Mouse (Mus musculus) embryonic fibroblast, embryonic 13.5 days (primary cell): ENCODE data around the gene Pigo. TPM values are rescaled to one million over a fixed set of nuclear protein-coding genes. Genes with fewer than 3 reads are reported as not detected.
A peak's percentile ranks its signal among the peaks of the same experiment; 100 is the strongest.

Experiments
- H3K27ac ChIP-seq: 2 replicates; pipeline ENCODE4 v1.5.1; 2012; ENCODE audit warnings: low read length, control low read depth, inconsistent platforms; ENCODE audit not compliant: insufficient read depth
- H3K4me1 ChIP-seq: 2 replicates; pipeline ENCODE4 v1.6.1; 2011; ENCODE audit warnings: low read length; ENCODE audit not compliant: control insufficient read depth, insufficient read depth
- H3K4me3 ChIP-seq: 2 replicates; pipeline ENCODE4 v1.5.1; 2011; ENCODE audit warnings: mild to moderate bottlenecking, control low read depth, low read length; ENCODE audit not compliant: insufficient read depth
- CTCF ChIP-seq: IDR thresholded peaks from 2 replicates; pipeline ENCODE4 v1.5.1; 2011; ENCODE audit warnings: mild to moderate bottlenecking, control low read depth, low read length, moderate library complexity, borderline replicate concordance; ENCODE audit not compliant: insufficient read depth
- POLR2A ChIP-seq: IDR thresholded peaks from 2 replicates; pipeline ENCODE4 v1.6.1; 2011; ENCODE audit warnings: low read depth, mild to moderate bottlenecking, control low read depth, low read length, moderate library complexity
- polyA plus RNA-seq: library from polyadenylated mRNA; stranded (reverse); fragments of >200 nt; gene quantifications from 2 replicates; pipeline ENCODE4 v1.2.4, GENCODE M21; 2011; ENCODE audit warnings: low read depth; ENCODE audit not compliant: missing spikeins, insufficient read length

The Pigo gene
- polyA plus RNA-seq, 1 experiment, result 15.0 TPM

- no peak for TF ChIP-seq POLR2A
- TF ChIP-seq CTCF, result no peak
- Histone ChIP-seq H3K27ac (no peak overlapping the region), H3K4me3 (peak overlapping the region; percentile 84; the same call in 1 of the 2 replicates), H3K4me1 (peaks cover 3% of the 10 kb centered on the region; the same call in 1 of the 2 replicates)
Measured at GRCm38 (mm10) chr4:43029749-43030148, 4.1 kb upstream of the Pigo start.

GRCm38 (mm10) chr4:43029121-43029520 lies 3.5 kb upstream of the Pigo start:
- Histone ChIP-seq H3K4me1 (peaks cover 3% of the 10 kb centered on the region; the same call in 1 of the 2 replicates), H3K27ac (no peak overlapping the region), H3K4me3 (no peak overlapping the region)
- TF ChIP-seq POLR2A, result no peak
- TF ChIP-seq CTCF, result no peak

GRCm38 (mm10) chr4:43024673-43025072 lies 946 bp downstream of the Pigo start:
- peak overlapping the region; percentile 53 for H3K4me3 ChIP-seq
- TF ChIP-seq POLR2A, result no peak
- no peak for TF ChIP-seq CTCF
- no peaks in the 10 kb centered on the region for H3K4me1 ChIP-seq
- no peak overlapping the region for H3K27ac ChIP-seq

- TF ChIP-seq POLR2A, result no peak
- TF ChIP-seq CTCF, result no peak
- H3K4me1 ChIP-seq, result no peaks in the 10 kb centered on the region
- H3K4me3 ChIP-seq, result no peak overlapping the region
- no peak overlapping the region for H3K27ac ChIP-seq
Measured at GRCm38 (mm10) chr4:43021341-43021740, 4.3 kb downstream of the Pigo start.

- Histone ChIP-seq H3K27ac (no peak overlapping the region), H3K4me1 (no peaks in the 10 kb centered on the region), H3K4me3 (no peak overlapping the region)
- TF ChIP-seq CTCF (0 out of 2 replicates have a peak, but pooled peaks have one; percentile 5), POLR2A (no peak)
Measured at GRCm38 (mm10) chr4:43020876-43021275, 4.7 kb downstream of the Pigo start.

- H3K4me1 ChIP-seq, result no peaks in the 10 kb centered on the region
- H3K4me3 ChIP-seq, result no peak overlapping the region
- no peak overlapping the region for H3K27ac ChIP-seq
- TF ChIP-seq POLR2A, result no peak
- no peak for TF ChIP-seq CTCF
Measured at GRCm38 (mm10) chr4:43019641-43020465, 5.8 kb downstream of the Pigo start.

- TF ChIP-seq CTCF, result no peak
- Histone ChIP-seq H3K4me1 (peaks cover 2% of the 10 kb centered on the region; the same call in 1 of the 2 replicates), H3K4me3 (no peak overlapping the region), H3K27ac (no peak overlapping the region)
Measured at GRCm38 (mm10) chr4:43019176-43019575, 6.4 kb downstream of the Pigo start.

- Histone ChIP-seq H3K27ac (no peak overlapping the region), H3K4me1 (peaks cover 2% of the 10 kb centered on the region; the same call in 1 of the 2 replicates), H3K4me3 (no peak overlapping the region)
- no peak for TF ChIP-seq POLR2A
- TF ChIP-seq CTCF, result no peak
Measured at GRCm38 (mm10) chr4:43018156-43018555, 7.5 kb downstream of the Pigo start.

- Histone ChIP-seq H3K27ac (no peak overlapping the region), H3K4me1 (peaks cover 2% of the 10 kb centered on the region; the same call in 1 of the 2 replicates), H3K4me3 (no peak overlapping the region)
- TF ChIP-seq POLR2A (no peak), CTCF (no peak)
Measured at GRCm38 (mm10) chr4:43012091-43012490, 13.5 kb downstream of the Pigo start.

- peak within 1 kb of the TSS; percentile 99 for H3K4me3 ChIP-seq
- no peak within 1 kb of the TSS for H3K27ac ChIP-seq
- peaks cover 2% of the 10 kb centered on the region; the same call in 1 of the 2 replicates for H3K4me1 ChIP-seq
- no peak for TF ChIP-seq CTCF
- TF ChIP-seq POLR2A, result peak; percentile 47; the same call in 1 of the 2 replicates
Measured at GRCm38 (mm10) chr4:43010161-43011038, 15.2 kb downstream of the Pigo start, which contains the start of gene Fancg. Fancg (minus strand) TSS chr4:43010506.
